Mouse (Mus musculus): ENCODE results near the gene Hoxb5.
A peak's percentile ranks its signal among the peaks of the same experiment; 100 is the strongest.

The Hoxb5 gene

DNA sequence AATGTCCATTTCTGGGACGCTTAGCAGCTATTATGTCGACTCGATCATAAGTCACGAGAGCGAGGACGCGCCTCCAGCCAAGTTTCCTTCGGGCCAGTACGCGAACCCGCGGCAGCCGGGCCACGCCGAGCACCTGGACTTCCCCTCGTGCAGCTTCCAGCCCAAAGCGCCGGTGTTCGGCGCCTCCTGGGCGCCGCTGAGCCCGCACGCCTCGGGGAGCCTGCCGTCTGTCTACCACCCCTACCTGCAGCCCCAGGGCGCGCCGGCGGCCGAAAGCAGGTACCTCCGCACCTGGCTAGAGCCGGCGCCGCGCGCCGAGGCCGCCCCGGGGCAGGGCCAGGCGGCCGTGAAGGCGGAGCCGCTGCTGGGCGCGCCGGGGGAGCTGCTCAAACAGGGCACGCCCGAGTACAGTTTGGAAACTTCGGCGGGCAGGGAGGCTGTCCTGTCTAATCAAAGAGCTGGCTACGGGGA is 31.6 kb upstream of the Hoxb5 start:
- no peak for DNase-seq (ENCODE audit: low read depth, low spot score)

DNA sequence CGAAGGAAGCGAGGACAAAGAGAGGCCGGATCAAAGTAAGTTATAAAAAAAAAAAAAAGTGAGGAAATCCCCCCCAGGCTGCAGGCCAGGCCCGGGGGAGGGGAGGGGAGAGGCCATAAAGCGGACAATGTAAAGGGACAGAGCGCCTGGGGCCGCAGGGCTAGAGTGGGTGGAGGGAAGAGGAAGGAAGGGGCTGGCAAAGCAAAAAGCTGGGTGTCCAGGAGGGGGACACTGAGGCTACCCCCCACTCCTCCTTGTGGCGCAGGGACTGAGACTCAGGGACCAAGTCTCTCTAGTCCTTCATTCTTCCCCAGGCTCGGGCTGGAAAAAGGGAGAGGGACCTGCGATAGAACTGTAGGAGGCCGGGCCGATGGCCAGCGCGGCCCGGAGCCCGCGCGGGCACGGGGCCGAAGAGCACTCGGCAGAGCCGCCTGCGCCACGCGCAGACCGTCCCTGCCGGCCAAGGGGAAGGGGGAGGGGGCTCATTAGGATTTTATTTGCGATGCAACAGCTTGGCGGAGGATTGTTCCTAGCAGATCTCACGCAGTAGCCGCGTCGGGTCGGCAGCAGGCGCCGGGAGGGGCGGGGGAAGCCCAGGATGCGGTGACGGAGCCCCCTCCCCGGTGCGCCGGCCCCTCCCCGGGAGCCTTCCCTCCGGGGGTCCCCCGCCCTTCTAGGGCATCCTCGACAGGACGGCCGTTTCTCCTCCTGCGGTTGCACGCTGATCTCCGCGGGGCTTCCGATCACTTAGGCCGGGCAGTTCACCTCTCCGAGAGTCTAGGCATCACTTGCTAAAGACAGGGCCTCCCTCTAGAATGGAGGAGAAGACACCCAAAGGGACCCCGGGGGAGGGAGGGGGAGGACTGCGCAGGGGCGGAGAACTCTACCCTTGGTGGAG is 30.9 kb upstream of the Hoxb5 start:
- DNase-seq (ENCODE audit: low read depth, low spot score), result no peak

DNA sequence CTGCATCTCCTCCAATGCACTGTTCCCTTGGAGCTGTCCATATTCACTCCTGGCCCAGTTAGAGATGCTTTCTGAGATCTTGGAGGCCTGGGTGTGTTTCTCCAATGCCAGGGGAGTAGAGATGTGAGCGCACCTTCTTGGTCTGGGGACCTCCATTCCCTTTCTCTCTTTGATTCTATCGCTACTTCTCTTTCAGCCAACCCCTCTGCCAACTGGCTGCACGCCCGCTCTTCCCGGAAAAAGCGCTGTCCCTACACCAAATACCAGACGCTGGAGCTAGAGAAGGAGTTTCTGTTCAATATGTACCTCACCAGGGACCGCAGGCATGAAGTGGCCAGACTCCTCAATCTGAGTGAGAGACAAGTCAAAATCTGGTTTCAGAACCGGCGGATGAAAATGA is 28.7 kb upstream of the Hoxb5 start:
- no peak for DNase-seq (ENCODE audit: low read depth, low spot score)

DNA sequence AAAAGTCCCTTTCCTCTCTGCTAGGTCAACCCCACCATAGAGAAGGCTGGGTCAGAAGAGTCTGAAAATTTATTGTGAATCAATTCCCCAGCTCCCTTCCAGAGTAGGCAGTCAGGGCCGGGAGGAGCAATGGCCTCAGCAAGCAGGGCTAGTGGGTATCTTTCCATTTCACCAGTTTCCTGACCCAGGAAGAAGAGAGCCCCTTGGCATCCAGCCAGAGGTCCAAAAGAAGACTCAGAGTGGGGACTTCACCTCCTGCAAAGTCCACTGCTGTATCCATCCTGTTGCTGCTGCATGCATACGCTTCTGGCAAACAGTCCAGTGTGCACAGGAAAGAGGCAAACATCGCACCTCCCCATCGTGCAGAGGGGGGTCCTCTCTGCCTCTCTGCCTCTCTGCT is 27.2 kb upstream of the Hoxb5 start:
- no peak for DNase-seq (ENCODE audit: low read depth, low spot score)

DNA sequence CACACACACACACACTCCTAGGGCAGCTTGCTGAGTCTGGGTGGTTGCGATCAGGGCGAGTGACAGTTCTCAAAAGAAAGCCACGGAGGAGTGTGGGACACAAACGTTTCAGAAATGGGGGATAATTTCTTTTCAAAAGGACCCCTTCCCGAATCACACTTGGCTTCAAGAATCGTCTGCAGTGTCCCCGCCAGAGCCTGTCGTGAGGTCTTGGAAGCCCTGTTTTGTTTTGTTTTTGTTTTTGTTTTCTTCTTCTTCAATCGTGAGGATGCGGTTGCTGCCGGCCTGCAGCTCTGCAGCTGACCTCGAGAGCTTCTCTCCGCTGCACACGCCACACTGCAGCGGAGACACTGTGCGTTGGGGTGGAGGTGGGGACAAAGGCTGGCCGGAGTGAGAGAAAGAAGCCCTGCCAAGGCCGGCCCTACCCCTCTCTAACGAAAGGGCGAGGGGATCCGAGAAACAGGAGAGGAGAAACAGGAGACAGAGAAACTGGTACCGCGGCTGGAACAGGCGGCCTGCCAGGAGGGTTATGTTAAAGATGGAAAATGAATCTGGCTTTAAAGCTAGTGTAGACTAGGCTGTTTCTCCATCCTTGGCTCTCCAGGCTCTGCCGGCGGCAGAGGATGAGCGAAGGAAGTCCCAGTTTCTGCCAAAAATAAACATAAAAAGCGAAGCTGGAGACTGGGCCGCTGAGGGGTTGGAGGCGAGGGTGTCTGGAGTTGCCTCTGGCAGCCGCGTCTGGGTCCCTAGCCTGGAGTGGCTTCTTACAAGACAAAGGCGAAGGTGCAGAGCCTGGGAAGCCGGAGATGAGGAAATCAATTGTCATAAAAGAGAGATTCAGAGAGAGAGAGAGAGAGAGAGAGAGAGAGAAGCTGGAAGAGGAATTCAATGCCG is 25.7 kb upstream of the Hoxb5 start:
- no peak for DNase-seq (ENCODE audit: low read depth, low spot score)

DNA sequence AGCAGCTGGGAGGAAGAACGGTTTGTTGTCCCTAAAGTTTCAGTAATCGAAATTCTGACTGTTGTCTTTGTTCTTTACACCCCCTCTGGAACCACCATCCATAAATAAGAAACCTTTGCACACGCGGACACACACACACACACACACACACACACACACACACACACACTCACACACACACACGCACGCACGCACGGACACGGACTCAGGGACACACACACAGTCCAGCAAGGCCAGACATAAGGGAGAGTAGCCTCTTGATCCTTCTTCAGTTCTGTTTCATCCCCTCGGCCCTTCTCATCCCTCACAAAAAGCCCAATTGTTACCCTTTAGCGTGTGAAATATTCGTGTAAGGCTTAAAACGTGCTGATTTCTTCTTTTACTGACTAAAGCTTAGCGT is 24.8 kb upstream of the Hoxb5 start:
- DNase-seq (ENCODE audit: low read depth, low spot score), result no peak

DNA sequence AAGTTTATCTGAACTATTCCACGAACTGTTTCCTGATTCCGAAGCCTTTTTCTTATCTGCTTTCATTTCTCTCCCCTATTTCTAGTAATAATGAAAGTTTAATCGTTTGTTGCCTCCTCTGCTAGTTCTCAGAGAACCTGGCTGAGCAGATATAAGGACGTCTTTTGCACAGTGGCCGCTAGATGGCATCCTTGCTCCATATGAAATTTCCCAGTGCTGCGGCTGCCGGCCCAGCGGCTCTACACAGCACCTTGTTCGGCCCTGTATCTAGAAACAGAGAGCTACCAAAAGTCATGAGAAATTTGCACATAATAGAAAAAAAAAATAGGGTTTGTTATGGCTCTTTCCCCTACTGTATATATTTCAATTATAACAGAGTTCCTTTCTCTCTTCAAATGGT is 24.4 kb upstream of the Hoxb5 start:
- peak; percentile 85 for DNase-seq (ENCODE audit: low read depth, low spot score)

DNA sequence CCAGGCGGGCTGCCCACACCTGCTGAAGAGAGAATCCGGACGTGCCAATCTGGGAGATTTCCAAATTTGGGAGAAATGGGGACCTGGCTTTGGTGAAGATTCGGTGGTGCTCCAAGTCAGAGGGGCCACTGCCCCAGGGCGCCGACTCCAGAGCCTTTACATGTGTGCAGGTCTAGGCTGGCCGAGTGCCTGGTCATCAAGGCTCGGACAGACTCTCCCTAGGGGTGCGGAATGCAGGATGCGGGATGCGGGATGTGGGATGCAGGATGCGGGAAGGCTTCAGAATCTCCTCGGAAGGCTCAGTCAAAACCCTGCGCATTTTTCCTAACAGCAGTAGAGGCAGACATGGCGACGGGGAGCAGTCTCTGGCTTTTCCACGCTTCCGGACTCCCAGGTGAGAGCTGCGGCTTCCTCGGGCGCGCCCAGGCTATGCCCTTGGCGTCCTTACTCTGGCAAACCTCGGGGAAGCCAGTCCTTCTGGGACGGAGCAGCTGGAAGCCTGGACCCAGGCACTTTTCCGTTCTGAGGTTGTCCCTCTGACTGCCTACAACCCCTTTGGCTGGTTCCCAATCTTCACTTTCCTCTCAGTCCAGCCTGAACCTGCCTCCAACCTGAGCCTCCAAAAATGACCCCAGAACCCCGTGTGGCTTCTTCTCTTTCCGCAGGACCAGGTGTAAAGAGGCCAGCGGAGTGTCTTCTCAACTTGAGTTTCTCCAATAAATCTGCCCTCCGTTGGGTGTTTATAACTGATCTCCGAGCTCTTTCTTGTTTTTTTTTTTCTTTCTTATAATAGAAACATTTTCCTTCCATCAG is 23.5 kb upstream of the Hoxb5 start:
- no peak for DNase-seq (ENCODE audit: low read depth, low spot score)

DNA sequence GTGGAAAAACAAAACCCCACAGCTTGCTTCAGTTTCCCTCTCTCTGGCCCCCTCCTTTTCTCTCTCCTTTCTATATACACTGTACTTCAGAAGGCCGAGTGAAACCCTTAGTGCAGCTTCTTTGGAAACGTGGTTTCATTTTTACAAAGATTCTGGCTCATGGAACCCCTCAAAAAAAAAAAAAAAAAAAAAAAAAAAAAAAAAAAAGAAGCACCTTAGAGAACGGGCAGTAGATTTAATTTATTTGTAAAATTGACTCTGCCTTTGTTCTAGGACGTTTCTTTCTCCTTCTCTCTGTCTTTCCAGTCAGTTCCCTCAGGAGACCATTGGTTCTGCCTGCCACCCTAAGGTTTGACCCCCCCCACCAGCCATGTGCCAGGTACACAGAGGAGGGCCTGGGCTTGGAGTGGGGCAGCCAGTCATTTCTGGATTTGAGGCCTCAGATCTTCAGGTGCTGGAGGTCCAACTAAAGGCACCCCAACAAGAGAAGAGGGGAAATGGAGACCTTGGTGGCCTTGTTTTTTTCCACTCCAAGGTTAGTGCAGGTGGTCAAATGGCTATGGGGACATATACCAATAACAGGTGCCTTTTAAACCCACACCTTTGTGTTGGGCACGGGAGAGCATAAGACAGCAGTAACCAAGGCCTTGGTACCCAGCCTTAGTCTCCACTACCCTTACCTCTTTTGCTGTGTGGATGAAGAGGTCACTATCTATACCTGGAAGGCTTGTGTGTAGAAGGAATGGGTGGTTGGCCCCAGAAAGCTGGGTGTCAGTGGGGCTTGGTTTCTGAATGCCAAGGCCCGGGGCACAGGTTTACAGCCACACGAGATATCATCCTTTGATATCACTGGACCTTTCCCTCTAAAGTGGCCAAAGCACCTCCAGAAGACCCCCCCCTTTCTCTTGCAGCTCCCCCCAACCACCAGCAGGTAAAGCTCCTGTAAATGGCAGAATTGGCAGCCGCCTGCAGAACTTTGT is 22.4 kb upstream of the Hoxb5 start:
- no peak for DNase-seq (ENCODE audit: low read depth, low spot score)

DNA sequence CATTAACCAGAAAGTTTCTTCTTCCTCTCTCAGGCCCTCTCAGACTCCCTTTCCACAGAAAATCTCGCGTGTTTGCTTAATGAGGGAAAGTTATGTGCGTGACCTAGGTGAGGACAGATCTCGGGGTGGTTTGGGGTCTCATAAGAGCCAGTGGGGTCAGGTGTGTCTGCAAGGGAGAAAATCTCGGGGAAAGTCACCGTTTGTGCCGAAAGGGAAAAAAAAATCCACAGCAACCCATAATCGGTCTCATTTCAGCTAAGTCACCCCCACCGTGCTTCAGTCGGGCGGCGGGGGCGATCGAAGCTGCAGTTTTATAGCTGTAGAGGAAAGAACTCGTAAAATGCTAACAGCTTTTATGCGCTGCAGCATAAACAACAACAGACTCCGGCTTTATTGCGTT is 21.7 kb upstream of the Hoxb5 start:
- no peak for DNase-seq (ENCODE audit: low read depth, low spot score)

DNA sequence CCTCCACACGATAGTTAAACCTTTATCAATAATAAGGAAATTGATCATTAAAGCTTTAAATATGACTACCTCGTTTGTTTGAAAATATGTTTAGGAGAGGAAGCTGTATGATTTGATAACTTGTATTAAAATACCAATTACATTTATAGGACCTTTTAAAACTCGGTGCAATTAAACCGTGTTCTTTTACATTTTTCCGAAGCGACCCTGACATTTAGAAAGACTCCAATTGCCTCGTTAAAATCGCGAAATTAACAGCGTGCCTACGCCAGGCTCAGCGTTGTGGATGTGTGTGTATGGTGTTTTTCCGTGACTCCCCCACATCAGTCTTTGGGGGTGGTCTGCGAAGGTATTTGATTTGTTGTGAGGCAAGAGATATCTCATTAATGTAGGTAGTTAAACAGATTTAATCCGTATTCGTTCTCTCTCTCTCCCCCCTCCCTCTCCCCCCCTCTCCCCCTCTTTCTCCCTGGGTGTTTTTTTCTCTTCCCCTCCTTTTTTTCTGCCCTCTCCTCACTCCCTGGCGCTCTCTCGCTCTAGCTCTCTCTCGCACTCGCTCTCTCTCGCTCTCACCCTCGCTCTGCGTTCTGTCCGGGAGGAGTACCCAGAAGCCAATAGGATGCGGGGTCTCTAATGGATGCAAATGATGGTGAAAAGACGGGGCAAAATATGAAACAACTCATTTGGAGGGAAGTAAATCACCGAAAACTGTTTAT is 21.1 kb upstream of the Hoxb5 start, which contains the start of gene Hoxb8:
TSS of gene Hoxb8 (plus strand) at position 51 of the 716 bp plus-strand sequence.
- no peak for DNase-seq (ENCODE audit: low read depth, low spot score)

DNA sequence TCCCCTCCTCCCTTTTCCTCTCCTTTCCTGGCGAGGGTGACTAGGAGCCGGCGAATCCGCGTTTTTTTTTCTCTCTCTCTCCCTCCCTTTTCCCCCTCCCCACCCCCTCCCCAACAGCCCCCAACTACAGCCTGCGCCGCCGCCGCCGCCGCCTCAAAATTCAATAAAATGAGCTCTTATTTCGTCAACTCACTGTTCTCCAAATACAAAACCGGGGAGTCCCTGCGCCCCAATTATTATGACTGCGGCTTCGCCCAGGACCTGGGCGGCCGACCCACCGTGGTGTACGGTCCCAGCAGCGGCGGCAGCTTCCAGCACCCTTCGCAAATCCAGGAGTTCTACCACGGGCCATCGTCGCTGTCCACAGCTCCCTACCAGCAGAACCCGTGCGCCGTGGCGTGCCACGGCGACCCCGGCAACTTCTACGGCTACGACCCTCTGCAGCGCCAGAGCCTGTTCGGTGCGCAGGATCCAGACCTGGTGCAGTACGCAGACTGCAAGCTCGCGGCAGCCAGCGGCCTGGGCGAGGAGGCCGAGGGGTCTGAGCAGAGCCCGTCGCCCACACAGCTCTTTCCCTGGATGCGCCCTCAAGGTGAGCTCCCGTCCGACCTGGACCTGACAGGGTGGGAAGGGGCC is 20.2 kb upstream of the Hoxb5 start:
- DNase-seq (ENCODE audit: low read depth, low spot score), result no peak

DNA sequence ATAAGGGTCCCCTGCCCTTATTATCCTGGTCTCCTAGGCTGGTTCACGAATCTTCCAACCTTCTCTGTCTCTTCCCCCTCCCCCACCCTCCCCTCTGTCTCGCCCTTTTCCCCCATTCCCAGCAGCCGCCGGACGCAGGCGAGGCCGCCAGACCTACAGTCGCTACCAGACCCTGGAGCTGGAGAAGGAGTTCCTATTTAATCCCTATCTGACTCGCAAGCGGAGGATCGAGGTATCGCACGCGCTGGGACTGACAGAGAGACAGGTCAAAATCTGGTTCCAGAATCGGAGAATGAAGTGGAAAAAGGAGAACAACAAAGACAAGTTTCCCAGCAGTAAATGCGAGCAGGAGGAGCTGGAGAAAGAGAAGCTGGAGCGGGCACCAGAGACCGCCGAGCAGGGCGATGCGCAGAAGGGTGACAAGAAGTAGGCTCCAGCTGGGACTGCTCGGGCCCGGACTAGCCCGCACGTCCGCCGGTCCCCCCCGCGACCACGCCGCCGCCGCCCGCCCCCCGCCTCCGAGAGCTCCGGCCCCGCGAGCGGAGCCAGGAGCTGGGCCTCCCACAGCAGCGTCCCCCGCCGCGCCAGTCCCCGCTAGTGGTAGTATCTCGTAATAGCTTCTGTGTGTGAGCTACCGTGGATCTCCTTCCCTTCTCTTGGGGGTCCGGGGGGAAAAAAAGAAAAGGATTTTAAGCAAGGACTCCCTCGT is 18.9 kb upstream of the Hoxb5 start:
- peak; percentile 53 for DNase-seq (ENCODE audit: low read depth, low spot score)

DNA sequence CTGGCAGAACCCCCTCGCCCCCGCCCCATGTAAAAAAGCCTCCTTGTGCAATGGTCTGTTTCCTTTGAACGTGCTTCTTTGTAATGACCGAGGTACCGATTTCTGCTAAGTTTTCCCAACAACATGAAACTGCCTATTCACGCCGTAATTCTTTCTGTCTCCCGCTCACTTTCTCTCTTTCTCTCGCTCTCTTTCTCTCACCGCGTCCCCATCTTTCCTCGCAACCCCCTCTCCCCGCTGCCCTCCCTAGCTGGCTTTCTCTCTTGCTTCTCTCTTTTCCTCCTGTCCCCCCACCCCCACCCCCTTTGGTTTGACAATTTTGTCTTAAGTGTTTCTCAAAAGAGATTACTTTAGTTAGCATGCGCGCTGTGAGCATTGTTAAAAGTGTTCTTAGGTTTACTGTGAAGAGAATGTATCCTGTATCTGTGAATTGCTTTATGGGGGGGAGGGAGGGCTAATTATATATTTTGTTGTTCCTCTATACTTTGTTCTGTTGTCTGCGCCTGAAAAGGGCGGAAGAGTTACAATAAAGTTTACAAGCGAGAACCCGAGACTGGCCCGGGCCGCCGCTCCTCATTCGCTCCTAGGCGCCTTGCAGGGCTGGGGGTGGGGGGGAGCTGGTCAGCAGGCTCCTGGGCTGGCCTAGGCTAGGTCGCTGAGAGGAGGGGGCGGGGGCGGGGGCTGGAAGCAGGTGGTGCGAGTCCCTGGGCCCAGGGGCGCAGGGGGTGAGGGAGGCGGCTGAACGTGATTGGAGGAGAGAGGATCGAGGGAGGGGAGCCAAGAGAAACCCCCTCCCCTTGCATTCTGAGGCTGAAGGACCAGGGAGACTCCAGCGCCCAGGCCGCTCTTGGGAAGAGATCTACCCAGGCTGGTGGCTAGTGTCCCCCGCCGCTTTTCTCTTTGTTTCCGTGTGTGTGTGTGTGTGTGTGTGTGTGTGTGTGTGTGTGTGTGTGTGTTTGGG is 18.1 kb upstream of the Hoxb5 start:
- no peak for DNase-seq (ENCODE audit: low read depth, low spot score)

DNA sequence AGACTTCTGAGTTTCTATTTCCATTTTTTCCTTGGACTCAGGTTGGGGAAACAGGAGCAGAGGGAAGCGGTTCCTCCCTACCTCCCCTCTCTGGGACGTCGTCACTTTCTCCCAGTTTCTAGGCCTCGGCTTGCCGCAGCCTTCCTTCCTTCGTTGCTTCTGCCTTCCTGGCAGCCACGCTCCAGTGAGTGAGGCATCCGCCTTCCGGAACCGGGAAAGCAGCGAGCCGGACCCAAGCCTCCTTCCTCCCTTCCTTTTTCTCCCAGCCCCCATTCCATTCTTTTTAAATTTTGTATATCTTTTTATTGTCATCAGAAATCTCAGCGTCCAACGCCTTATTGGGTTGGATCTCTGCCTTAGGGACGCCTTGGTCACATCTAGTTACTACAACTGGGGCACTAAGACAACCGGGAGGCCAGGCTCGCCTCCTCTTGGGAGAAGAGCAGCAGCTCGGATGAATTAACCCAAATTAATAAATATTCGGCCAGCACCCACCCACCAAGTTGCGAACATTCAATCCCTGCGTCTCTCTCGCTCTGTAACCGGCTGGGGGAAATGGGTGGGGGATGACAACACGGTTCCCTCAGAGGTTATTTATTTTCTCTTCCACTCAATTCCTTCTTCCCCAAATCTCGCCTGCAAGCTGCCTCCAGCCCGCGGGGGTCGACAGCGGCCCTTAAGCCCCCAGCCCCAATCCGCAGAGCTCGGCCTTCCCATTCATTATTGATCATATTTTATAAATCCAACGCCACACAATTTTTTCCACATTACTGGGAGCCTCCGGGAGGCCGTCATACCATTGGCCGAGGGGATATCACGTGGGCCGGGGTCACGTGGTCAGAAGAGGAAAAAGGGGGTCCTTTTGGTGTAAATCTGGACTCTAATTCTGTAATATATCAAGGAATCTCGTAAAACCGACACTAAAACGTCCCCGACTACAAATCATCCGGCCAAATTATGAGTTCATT is 17.1 kb upstream of the Hoxb5 start, which contains the start of gene Hoxb7:
TSS of gene Hoxb7 (plus strand) at position 853 of the 968 bp plus-strand sequence.
- DNase-seq (ENCODE audit: low read depth, low spot score), result no peak

DNA sequence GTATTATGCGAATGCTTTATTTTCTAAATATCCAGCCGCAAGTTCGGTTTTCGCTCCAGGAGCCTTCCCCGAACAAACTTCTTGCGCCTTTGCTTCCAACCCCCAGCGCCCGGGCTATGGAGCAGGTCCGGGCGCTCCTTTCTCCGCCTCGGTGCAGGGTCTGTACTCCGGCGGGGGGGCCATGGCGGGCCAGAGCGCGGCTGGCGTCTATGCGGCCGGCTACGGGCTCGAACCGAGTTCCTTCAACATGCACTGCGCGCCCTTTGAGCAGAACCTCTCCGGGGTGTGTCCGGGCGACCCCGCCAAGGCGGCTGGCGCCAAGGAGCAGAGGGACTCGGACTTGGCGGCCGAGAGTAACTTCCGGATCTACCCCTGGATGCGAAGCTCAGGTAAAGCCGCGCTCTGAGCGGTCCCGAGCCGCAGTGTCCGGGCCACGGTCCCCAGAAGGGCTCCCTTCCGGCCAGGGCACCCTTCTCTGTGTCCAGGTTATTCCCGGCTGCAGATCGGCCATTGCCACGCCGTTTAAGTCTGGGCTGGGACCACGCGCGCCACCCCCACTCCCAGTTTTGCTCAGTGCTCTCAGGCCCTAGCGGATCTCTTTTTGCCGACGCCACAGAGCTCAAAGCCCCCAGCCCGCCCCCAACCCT is 16.3 kb upstream of the Hoxb5 start:
- no peak for DNase-seq (ENCODE audit: low read depth, low spot score)
